Mouse (Mus musculus): ENCODE results near the gene N4bp2. TPM values are rescaled to one million over a fixed set of nuclear protein-coding genes. Genes with fewer than 3 reads are reported as not detected.

Gene N4bp2
- total RNA-seq, 2 experiments from 2014 or later: 6.4 to 7.7 TPM

DNA sequence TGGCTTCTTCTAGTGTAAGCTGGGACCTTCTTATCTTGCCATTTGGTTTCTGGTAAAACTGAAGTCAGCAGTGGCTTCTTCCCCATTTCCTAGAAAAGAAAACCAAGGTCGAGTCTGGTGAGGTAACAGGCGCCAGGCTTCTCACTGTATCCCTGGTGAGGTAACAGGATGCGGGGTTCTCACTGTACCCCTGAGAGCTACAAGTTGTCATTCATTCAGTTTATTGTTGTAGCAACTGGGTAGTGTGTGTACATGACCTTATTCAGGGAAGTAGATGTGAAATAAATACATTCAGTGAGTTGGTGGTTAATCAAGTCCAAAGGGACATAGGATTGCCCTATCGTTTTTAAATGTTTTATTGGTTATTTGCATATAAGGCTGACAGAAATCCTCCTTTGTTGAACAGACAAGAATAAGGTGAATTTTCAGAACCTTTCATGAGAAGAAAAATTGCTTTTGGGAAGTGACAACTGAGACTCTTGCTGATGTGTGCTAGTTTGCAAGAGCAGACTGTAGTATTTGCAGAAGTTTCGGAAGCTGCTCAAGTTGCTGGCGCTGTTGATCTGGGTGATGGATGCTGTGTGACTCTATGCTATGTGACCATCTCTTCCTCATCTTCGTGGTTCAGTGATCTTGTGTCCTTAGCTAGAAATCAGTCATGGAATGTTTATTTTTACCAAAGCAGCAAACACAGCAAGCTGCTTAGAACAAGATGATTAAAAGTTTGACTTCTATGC is 104.2 kb downstream of the N4bp2 start:
- TF ChIP-seq CTCF (IDR thresholded peaks at IDR 0.05): no peak
- intact Hi-C loops (cut with DNase I): no loop called here
- Histone ChIP-seq H3K27ac (no peak overlapping the region), H3K4me3 (no peak overlapping the region)
- DNase-seq (ENCODE audit: extremely low spot score in 1 of 2, low spot score in 2 of 2): no peak

DNA sequence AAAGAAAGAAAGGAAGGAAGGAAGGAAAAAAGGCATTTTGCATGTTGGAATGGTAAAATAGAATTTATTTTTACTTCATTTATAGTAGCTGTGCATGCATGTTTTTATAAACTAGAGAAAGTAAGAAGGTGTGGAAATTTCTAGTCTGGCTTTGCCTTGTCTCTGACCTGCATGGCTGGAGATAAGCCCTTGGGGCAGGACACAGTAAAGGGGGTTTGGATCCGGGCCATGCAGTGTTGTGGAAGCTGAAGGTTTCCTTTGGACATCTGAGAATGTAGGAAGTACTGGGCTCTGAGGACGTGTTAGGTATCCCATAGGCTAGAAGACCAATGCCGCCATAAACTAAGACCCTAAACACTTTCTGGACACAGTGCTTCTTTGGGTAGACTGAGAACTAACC is 105.1 kb downstream of the N4bp2 start:
- intact Hi-C loops (cut with DNase I): no loop called here
- no peak for DNase-seq (ENCODE audit: extremely low spot score in 1 of 2, low spot score in 2 of 2)
- no peak for TF ChIP-seq CTCF (IDR thresholded peaks at IDR 0.05)
- H3K27ac ChIP-seq: no peak overlapping the region
- no peak overlapping the region for H3K4me3 ChIP-seq

GRCm38 (mm10) chr5:65869660-65870059 is 106.3 kb downstream of the N4bp2 start:
- no peak for TF ChIP-seq CTCF (IDR thresholded peaks at IDR 0.05)
- Histone ChIP-seq H3K27ac (no peak overlapping the region), H3K4me3 (no peak overlapping the region)
- intact Hi-C loops (cut with DNase I): no loop called here
- no peak for DNase-seq (ENCODE audit: extremely low spot score in 1 of 2, low spot score in 2 of 2)

GRCm38 (mm10) chr5:65871276-65871875 is 108.1 kb downstream of the N4bp2 start:
- Histone ChIP-seq H3K27ac (no peak overlapping the region), H3K4me3 (no peak overlapping the region)
- TF ChIP-seq CTCF (IDR thresholded peaks at IDR 0.05): no peak
- DNase-seq (ENCODE audit: extremely low spot score in 1 of 2, low spot score in 2 of 2): no peak
- intact Hi-C loops (cut with DNase I): no loop called here

DNA sequence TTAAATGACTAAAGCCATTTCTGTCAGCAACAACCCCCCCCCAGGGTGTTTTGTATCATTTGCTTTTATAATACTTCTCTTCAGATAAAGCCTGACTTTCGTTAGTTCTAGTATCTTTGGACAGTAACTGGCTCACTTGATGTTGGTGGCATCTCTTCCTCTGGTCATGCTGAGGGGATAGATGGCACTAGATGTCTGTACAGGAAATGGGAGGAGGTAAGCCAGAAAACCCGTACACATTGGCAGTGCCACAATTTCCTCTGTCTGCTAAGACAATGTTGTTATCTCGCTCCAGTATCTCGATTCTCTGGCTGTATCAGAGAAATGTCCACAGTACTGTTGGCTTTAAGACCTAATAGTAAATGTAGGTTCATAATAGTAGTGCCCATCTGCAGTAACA is 109.9 kb downstream of the N4bp2 start:
- no peak for DNase-seq (ENCODE audit: extremely low spot score in 1 of 2, low spot score in 2 of 2)
- H3K27ac ChIP-seq: no peak overlapping the region
- H3K4me3 ChIP-seq: no peak overlapping the region
- intact Hi-C loops (cut with DNase I): no loop called here
- no peak for TF ChIP-seq CTCF (IDR thresholded peaks at IDR 0.05)

DNA sequence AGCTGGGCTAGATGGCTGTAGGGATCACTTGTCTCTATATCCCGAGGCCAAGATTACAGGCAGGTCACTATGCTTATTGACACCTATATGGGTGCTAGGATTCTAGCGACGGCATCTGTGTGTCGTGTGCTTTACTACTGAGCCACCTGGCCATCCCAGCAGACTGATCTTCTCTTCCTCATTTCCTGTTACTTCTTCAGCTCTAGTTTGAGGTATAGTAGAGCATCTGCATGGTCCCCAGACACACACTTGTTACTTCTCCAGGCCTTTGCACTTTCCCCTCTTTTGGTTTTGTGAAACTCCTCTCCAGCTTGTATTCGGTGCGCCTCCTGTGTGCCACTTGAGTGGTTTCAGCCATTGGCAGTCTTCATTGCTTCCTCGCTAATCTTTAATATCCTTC is 111.9 kb downstream of the N4bp2 start:
- no peak for TF ChIP-seq CTCF (IDR thresholded peaks at IDR 0.05)
- DNase-seq (ENCODE audit: extremely low spot score in 1 of 2, low spot score in 2 of 2): no peak
- Histone ChIP-seq H3K27ac (no peak overlapping the region), H3K4me3 (no peak overlapping the region)
- intact Hi-C loops (cut with DNase I): no loop called here

DNA sequence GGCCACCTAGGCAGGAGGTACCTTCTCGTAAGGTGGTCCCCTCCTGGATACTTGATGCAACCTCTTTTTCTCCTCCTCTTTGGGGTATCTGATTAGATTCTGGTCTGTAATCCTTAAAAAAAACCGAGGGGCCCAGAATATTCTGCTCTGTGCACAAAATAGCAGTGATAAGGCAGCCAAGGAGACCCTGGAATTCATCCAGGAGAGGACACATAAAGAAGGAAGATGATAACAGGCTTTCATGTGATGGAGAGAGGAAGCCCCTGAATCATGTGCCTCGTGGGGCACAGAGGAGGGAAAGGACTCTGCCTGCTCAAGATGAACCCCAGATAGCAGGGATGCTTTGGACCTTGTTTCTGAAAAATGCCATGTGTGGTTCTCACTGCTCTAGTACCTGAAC is 115.0 kb downstream of the N4bp2 start:
- no peak for DNase-seq (ENCODE audit: extremely low spot score in 1 of 2, low spot score in 2 of 2)
- TF ChIP-seq CTCF (IDR thresholded peaks at IDR 0.05): no peak
- no peak overlapping the region for H3K4me3 ChIP-seq
- no peak overlapping the region for H3K27ac ChIP-seq
- intact Hi-C loops (cut with DNase I): no loop called here

Other genes with a start within 250 kb of the N4bp2 start
- 100 to 1,000 TPM; 156 to 163 TPM for gene Smim14, start 226.3 kb upstream of the N4bp2 start, total RNA-seq (2021)
- gene Ube2k, start 226.3 kb upstream of the N4bp2 start, total RNA-seq (2021): 100 to 1,000 TPM; 117 to 124 TPM
- gene Pds5a, start 65.2 kb upstream of the N4bp2 start, total RNA-seq (2021): 10 to 100 TPM; 77.8 to 79.1 TPM
- gene Rhoh, start 97.7 kb downstream of the N4bp2 start, total RNA-seq (2021): under 1 TPM; 0.63 to 0.84 TPM
- not detected for gene Chrna9, start 171.4 kb downstream of the N4bp2 start, total RNA-seq (2021)
- not detected for gene 9130230L23Rik, start 240.8 kb downstream of the N4bp2 start, total RNA-seq (2021)